Mouse (Mus musculus) forebrain, postnatal 0 days (tissue): ENCODE measurements around the gene Kif6. TPM values are rescaled to one million over a fixed set of nuclear protein-coding genes. Genes with fewer than 3 reads are reported as not detected.

Experiments used
- ATAC-seq: fragments of 200-750 bp; cut with Nextera tagmentation; 2 replicates; pipeline ENCODE4 v1.8.0; 2017; ENCODE audit warnings: mild to moderate bottlenecking, moderate library complexity
- DNase-seq: peaks from one replicate; pipeline ENCODE4 v3.0.0-alpha.2; 2015
- H3K27ac ChIP-seq: fragments of 300-500 bp; sonication (generic); 2 replicates; pipeline ENCODE4 v1.5.1; 2014; ENCODE audit warnings: low read depth, mild to moderate bottlenecking, antibody characterized with exemption, low read length, moderate library complexity, mixed read lengths
- H3K27me3 ChIP-seq: fragments of 300-500 bp; sonication (generic); 2 replicates; pipeline ENCODE4 v1.6.1; 2014; ENCODE audit warnings: mild to moderate bottlenecking, low read length, mixed read lengths; ENCODE audit not compliant: insufficient read depth
- H3K36me3 ChIP-seq: fragments of 300-500 bp; sonication (generic); 2 replicates; pipeline ENCODE4 v1.6.1; 2014; ENCODE audit warnings: mild to moderate bottlenecking, moderate library complexity; ENCODE audit not compliant: insufficient read depth
- H3K4me1 ChIP-seq: fragments of 300-500 bp; sonication (generic); 2 replicates; pipeline ENCODE4 v1.6.1; 2014; ENCODE audit warnings: antibody characterized with exemption; ENCODE audit not compliant: insufficient read depth
- H3K4me2 ChIP-seq: fragments of 300-500 bp; sonication (generic); 2 replicates; pipeline ENCODE4 v1.6.1; 2014; ENCODE audit warnings: low read depth, mild to moderate bottlenecking, moderate library complexity
- H3K4me3 ChIP-seq: fragments of 300-500 bp; sonication (generic); 2 replicates; pipeline ENCODE4 v1.5.1; 2014; ENCODE audit warnings: low read depth, low read length, mixed read lengths
- H3K9ac ChIP-seq: fragments of 300-500 bp; sonication (generic); 2 replicates; pipeline ENCODE4 v1.6.1; 2014; ENCODE audit warnings: mild to moderate bottlenecking
- H3K9me3 ChIP-seq: fragments of 300-500 bp; sonication (generic); 2 replicates; pipeline ENCODE4 v1.6.1; 2016; ENCODE audit warnings: low read length
- CTCF ChIP-seq: sonication (generic); IDR thresholded peaks from 2 replicates; pipeline ENCODE4 v1.5.1; 2016; ENCODE audit warnings: antibody characterized with exemption, control low read depth, low read depth
- WGBS: fragments of 180-500 bp; shearing (Covaris S2); extraction: QIAGEN DNeasy Blood & Tissue Kit; methylation state at CpG from one replicate; pipeline ENCODE4 v1.1.7; 2014; 5-methylcytosine and 5-hydroxymethylcytosine counted together
- polyA plus RNA-seq: library from polyadenylated mRNA; unstranded; fragments of >200 nt; fragmentation: Nextera tagmentation; extraction: Ambion mirVana; gene quantifications from 2 replicates; pipeline ENCODE4 v1.2.1, GENCODE M21; 2015
- total RNA-seq: library from RNA; depleted of rRNA; stranded (reverse); fragments of >200 nt; gene quantifications from 2 replicates; pipeline ENCODE4 v1.2.3, GENCODE M21; 2014

Kif6 gene
- total and polyA plus RNA-seq, 2 experiments from 2014 or later, result 2.0 to 7.4 TPM

GRCm38 (mm10) chr17:49795241-49795640, 180.3 kb downstream of the Kif6 start:
- DNase-seq (no peak), ATAC-seq (no peak)
- Histone ChIP-seq H3K9ac (no peak overlapping the region), H3K4me2 (no peak overlapping the region), H3K27ac (no peak overlapping the region), H3K36me3 (no peaks in the 10 kb centered on the region), H3K9me3 (no peaks in the 10 kb centered on the region), H3K27me3 (no peaks in the 10 kb centered on the region), H3K4me1 (no peaks in the 10 kb centered on the region), H3K4me3 (no peak overlapping the region)
- 91% methylated on average over 3 of the region's 3 CpGs for WGBS
- no peak for TF ChIP-seq CTCF

- ATAC-seq (no peak), DNase-seq (no peak)
- no peak for TF ChIP-seq CTCF
- Histone ChIP-seq H3K27me3 (no peaks in the 10 kb centered on the region), H3K27ac (no peak overlapping the region), H3K4me1 (no peaks in the 10 kb centered on the region), H3K9me3 (no peaks in the 10 kb centered on the region), H3K36me3 (no peaks in the 10 kb centered on the region), H3K4me2 (no peak overlapping the region), H3K9ac (no peak overlapping the region), H3K4me3 (no peak overlapping the region)
- WGBS, result 79% methylated on average over 3 of the region's 3 CpGs
Measured at GRCm38 (mm10) chr17:49796116-49796515, 181.2 kb downstream of the Kif6 start.

GRCm38 (mm10) chr17:49799168-49799567, 184.2 kb downstream of the Kif6 start:
- WGBS, result 80% methylated on average over 5 of the region's 5 CpGs
- 0 out of 2 replicates have a peak, but pooled peaks cover 3% of the 10 kb centered on the region for H3K9me3 ChIP-seq
- no peaks in the 10 kb centered on the region for H3K4me1 ChIP-seq
- H3K4me3 ChIP-seq, result no peak overlapping the region
- no peak for DNase-seq
- no peak overlapping the region for H3K9ac ChIP-seq
- no peak for TF ChIP-seq CTCF
- H3K27ac ChIP-seq, result no peak overlapping the region
- no peak for ATAC-seq
- no peaks in the 10 kb centered on the region for H3K36me3 ChIP-seq
- H3K4me2 ChIP-seq, result no peak overlapping the region
- H3K27me3 ChIP-seq, result no peaks in the 10 kb centered on the region

- H3K4me2 ChIP-seq, result no peak overlapping the region
- H3K9ac ChIP-seq, result no peak overlapping the region
- H3K27ac ChIP-seq, result no peak overlapping the region
- no peak for ATAC-seq
- no peaks in the 10 kb centered on the region for H3K36me3 ChIP-seq
- no peaks in the 10 kb centered on the region for H3K27me3 ChIP-seq
- no peak overlapping the region for H3K4me3 ChIP-seq
- WGBS, result 63% methylated on average over 2 of the region's 2 CpGs
- no peaks in the 10 kb centered on the region for H3K4me1 ChIP-seq
- TF ChIP-seq CTCF, result no peak
- H3K9me3 ChIP-seq, result 0 out of 2 replicates have a peak, but pooled peaks cover 3% of the 10 kb centered on the region
- DNase-seq, result no peak
Measured at GRCm38 (mm10) chr17:49800157-49800556, 185.2 kb downstream of the Kif6 start.

- H3K4me3 ChIP-seq, result no peak overlapping the region
- no peak for TF ChIP-seq CTCF
- no peak for ATAC-seq
- no peak for DNase-seq
- no peaks in the 10 kb centered on the region for H3K36me3 ChIP-seq
- H3K9ac ChIP-seq, result no peak overlapping the region
- no peak overlapping the region for H3K27ac ChIP-seq
- no peaks in the 10 kb centered on the region for H3K27me3 ChIP-seq
- 0 out of 2 replicates have a peak, but pooled peaks cover 3% of the 10 kb centered on the region for H3K9me3 ChIP-seq
- H3K4me2 ChIP-seq, result no peak overlapping the region
- WGBS, result 67% methylated on average over 4 of the region's 4 CpGs
- H3K4me1 ChIP-seq, result no peaks in the 10 kb centered on the region
Measured at GRCm38 (mm10) chr17:49807461-49807860, 192.5 kb downstream of the Kif6 start.

GRCm38 (mm10) chr17:49808712-49809343, 193.9 kb downstream of the Kif6 start:
- Histone ChIP-seq H3K4me3 (no peak overlapping the region), H3K36me3 (no peaks in the 10 kb centered on the region), H3K4me1 (no peaks in the 10 kb centered on the region), H3K9ac (no peak overlapping the region), H3K27me3 (no peaks in the 10 kb centered on the region), H3K9me3 (no peaks in the 10 kb centered on the region), H3K27ac (no peak overlapping the region), H3K4me2 (no peak overlapping the region)
- no peak for ATAC-seq
- WGBS, result 63% methylated on average over 6 of the region's 6 CpGs
- no peak for TF ChIP-seq CTCF
- no peak for DNase-seq

- no peaks in the 10 kb centered on the region for H3K36me3 ChIP-seq
- ATAC-seq (no peak), DNase-seq (no peak)
- peaks cover 14% of the 10 kb centered on the region for H3K4me1 ChIP-seq
- 83% methylated on average over 5 of the region's 5 CpGs for WGBS
- 0 out of 2 replicates have a peak overlapping the region, but pooled peaks have one; percentile 16 for H3K27ac ChIP-seq
- H3K4me2 ChIP-seq, result no peak overlapping the region
- no peaks in the 10 kb centered on the region for H3K27me3 ChIP-seq
- no peak overlapping the region for H3K9ac ChIP-seq
- TF ChIP-seq CTCF, result no peak
- H3K4me3 ChIP-seq, result no peak overlapping the region
- no peaks in the 10 kb centered on the region for H3K9me3 ChIP-seq
Measured at GRCm38 (mm10) chr17:49813893-49814640, 199.1 kb downstream of the Kif6 start.
